Mouse (Mus musculus): ENCODE measurements around the gene Fam205a1.

GRCm38 (mm10) chr4:42874134-42874533 lies 20.4 kb upstream of the Fam205a1 start, which contains the start of gene Fam205c:
- TF ChIP-seq CTCF (IDR thresholded peaks at IDR 0.05; ENCODE audit: low read depth, low read length) (no peak), POLR2A (IDR thresholded peaks at IDR 0.05; ENCODE audit: borderline replicate concordance, low read depth, low read length) (no peak)

All from bone marrow macrophage, adult 2 months (primary cell).